Mouse (Mus musculus): Measurements from ENCODE around the gene Mettl7a1.
"Not testable (repeated sequence)": the region's sequence is repeated elsewhere in the genome, so short reads cannot be mapped to it uniquely, and the experiment has no call there.

The Mettl7a1 gene

DNA sequence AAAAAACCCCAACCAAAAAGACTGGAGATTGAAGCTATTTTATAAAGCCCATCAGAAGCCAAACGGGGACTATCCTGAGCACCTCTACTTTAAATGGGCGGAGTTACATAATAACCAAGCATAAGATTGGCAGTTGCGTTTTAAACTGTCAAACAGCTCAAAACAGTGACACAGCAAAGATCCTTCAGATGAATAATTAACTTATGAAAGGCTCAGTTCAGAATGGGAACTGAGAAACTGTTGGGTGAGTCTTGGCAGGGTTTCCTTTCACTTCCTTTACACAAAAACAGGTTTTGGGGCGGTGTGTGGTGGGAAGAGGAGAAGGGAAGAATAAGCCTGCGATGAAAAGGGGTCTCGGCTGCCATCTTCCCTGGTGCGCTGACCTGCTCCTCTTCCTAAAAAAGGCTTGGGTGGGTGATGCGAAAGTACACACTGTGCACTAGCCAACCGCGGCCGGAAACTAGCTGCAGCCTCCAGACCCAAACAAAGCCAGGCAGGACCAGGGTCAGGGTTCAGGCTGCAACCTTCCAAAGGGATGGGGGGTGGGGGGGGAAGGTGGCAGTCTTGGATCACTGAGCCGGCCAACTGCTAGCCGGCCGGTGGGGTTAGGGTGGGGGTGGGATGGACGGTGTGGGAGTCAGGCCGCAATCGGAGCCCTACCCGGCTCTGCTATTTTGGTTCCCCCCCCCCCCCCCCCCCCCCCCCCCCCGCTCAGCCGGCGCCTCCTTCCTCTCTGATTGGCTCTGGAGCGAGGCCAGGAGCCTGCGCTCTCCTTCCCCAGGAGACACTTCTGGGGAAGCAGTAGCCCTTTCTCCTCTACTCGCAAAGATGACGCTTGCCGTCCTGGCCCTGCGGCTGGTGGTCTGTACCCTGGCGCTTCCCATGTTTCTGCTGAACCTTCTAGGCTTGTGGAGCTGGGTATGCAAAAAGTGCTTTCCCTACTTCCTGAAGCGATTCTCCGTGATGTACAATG is at the start of gene Mettl7a1:
TSS of gene Mettl7a1 (plus strand) at position 122 of the 973 bp plus-strand sequence.
- peak; percentile 70 for DNase-seq (ENCODE audit: low read depth, low spot score)

- no peak for DNase-seq (ENCODE audit: low read depth, low spot score)
These were observed 47.6 kb upstream of the Mettl7a1 start for GRCm38 (mm10) chr15:100256386-100256785.

DNA sequence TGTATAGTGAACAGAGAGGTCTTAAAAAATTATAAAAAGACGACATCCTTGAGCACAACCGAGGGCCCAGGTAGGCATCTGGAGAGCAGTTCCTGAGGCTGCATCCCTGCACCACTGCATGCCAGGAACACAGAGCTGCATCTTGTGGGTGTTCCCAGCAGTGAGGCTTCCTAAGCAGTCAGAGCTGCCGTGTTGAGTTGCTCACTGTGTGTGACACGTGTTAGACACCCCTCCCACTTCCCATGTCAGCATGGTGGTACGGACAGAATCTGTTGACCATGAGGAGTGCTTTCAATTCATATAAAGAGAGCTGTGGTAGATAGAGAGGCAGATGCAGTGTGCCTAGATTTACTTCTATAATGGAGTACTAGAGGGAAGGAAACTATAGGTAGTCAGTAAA is 46.6 kb upstream of the Mettl7a1 start:
- no peak for DNase-seq (ENCODE audit: low read depth, low spot score)

GRCm38 (mm10) chr15:100258646-100259425 is 45.1 kb upstream of the Mettl7a1 start:
- DNase-seq (ENCODE audit: low read depth, low spot score): no peak

DNA sequence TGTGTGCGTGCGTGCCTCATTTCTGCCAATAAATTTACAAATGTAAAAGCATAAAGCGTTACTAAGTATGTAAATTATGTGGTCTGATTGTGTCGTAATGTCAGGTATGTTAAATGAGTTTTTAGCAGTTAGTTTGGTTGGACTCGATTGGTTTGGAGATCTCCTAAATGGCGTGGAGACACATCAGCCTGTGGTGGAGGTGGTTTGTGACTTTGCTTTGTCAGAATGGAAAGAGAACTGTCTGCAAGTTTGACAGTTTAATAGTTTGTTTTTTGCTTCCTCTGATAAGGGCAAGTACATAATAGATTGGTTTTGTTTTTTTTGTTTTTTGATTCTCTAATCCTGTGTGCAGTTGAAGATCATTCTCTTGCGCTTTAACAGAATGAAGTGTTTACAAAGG is 43.6 kb upstream of the Mettl7a1 start:
- not testable (repeated sequence) for DNase-seq (ENCODE audit: low read depth, low spot score)

GRCm38 (mm10) chr15:100263246-100263905 is 40.6 kb upstream of the Mettl7a1 start:
- DNase-seq (ENCODE audit: low read depth, low spot score): peak; percentile 36

GRCm38 (mm10) chr15:100265586-100266325 is 38.2 kb upstream of the Mettl7a1 start:
- no peak for DNase-seq (ENCODE audit: low read depth, low spot score)

DNA sequence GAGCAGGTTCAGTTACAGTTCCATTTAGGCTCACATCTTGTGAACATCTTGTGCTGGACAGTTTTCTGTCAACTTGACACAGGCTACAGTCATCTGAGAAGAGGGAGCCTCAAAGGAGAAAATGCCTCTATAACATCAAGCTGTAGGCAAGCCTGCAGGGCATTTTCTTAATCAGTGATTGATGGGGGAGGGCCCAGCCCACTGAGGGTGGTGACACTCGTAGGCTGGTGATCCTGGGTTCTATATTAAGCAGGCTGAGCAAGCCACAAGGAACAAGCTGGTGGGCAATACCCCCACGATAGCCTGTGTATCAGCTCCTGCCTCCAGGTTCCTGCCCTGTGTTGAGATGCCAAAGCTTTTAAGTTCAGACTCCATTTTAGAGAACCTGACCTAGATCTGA is 35.0 kb upstream of the Mettl7a1 start:
- no peak for DNase-seq (ENCODE audit: low read depth, low spot score)

DNA sequence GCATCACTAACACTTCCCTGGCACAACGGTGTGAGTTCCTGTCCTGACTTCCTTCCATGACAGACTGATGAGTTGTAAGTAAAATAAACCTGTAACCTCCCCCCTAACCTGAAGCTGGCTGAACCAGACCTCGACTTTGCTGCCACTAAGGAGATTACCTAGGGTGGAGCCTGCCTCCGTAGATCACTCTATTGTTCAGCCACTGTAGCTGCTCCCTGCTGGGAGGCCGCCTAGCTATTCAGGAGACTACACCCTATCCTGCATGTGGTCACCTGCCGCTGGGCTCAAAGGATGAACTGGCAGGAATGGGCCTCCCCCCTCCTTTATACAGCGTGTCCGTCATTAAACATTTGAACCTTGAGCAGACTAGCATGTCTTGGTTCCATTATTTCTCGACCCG is 34.2 kb upstream of the Mettl7a1 start:
- no peak for DNase-seq (ENCODE audit: low read depth, low spot score)

GRCm38 (mm10) chr15:100270609-100271008 is 33.3 kb upstream of the Mettl7a1 start:
- DNase-seq (ENCODE audit: low read depth, low spot score): not testable (repeated sequence)

GRCm38 (mm10) chr15:100271411-100271810 is 32.5 kb upstream of the Mettl7a1 start:
- DNase-seq (ENCODE audit: low read depth, low spot score): no peak

- DNase-seq (ENCODE audit: low read depth, low spot score): not testable (repeated sequence)
These were observed 30.1 kb upstream of the Mettl7a1 start for GRCm38 (mm10) chr15:100273791-100274308.

DNA sequence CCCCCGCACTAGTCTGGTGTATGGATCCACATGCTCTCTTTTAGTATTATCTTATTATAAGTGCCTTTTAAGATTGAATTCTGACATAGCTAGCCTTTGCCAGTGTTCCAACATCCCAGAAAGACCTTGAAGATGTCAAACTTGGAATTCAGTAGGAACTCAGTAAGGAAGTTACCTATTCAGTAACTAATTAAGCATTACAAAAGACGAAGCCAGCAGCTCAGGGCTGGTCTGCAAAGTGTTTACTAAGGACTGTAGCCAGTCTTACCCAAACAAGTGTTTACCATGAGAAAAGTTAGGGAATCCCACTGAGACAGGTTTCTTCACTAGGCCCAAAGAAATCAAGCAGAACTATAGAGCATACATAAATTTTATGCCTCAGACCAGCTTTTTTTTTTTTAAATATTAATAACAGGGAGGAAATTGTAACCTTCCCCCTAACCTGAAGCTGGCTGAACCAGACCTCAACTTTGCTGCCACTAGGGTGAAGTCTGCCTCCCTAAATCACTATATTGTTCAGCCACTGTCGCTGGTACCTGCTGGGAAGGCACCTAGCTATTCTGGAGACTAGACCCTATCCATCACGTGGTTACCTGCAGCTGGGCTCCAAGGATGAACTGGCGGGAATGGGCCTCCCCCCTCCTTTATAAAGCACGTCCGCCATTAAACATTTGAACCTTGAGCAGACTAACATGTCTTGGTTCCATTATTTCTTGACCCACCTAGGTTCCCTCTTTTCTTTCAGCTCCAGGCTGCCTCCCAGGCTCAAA is 29.0 kb upstream of the Mettl7a1 start:
- DNase-seq (ENCODE audit: low read depth, low spot score): no peak

DNA sequence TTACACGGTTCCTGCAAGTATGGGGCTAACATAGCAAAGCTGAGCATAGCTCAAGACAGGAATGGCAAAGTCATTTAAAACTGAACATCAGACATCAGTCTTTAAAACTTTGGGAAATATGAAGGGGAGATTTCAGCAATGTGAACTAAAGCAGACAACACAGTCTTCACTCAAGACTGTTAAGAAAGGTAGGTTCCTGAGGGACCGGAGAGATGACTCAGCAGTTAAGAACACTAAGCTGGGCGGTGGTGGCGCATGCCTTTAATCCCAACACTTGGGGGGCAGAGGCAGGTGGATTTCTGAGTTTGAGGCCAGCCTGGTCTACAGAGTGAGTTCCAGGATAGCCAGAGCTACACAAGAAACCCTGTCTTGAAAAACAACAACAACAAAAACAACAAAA is 27.5 kb upstream of the Mettl7a1 start:
- no peak for DNase-seq (ENCODE audit: low read depth, low spot score)

- no peak for DNase-seq (ENCODE audit: low read depth, low spot score)
These were observed 26.4 kb upstream of the Mettl7a1 start for GRCm38 (mm10) chr15:100277586-100277985.

DNA sequence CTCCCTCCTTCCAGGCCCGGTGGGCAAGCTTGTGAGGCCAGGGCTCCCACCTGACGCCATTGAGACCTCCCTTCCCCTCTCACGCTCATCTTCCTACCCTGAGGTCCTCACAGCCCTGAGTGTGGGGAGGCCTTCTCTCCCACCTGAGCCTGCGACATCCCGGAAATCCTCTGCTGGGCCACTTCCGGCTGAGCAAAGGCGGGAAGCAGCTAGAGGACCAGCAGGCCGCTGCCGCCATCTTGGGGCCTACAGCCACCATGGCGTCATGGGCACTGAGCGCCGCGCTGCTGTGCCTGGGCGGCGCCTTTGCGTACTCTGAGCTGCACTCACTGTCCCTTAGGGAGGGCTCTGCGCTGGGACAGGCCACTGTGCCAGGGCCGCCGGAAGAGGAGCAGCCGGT is 23.3 kb upstream of the Mettl7a1 start, which contains the start of gene Tmprss12:
TSS of gene Tmprss12 (plus strand) at position 212 of the 400 bp plus-strand sequence.
- DNase-seq (ENCODE audit: low read depth, low spot score): no peak

DNA sequence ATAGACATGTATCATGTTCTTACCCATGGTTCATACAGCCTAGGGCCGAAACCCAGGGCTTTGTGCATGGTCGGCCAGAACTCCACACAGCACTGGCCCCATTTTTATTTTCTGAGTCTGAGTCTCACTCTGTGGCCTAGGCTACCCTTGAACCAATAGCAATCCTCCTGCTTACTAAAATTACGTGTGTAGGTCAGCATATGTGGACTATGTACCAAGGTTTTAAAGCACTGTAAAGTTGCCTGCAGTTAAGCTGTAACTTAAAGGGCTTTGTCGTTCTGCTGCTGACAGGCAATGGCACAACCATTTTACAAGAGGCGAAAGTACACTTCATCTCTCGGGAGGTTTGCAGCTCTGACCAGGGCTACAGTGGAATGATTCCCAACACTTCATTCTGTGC is 15.0 kb upstream of the Mettl7a1 start:
- DNase-seq (ENCODE audit: low read depth, low spot score): no peak

GRCm38 (mm10) chr15:100290858-100291257 is 13.1 kb upstream of the Mettl7a1 start:
- DNase-seq (ENCODE audit: low read depth, low spot score): no peak

GRCm38 (mm10) chr15:100292326-100292725 is 11.6 kb upstream of the Mettl7a1 start:
- no peak for DNase-seq (ENCODE audit: low read depth, low spot score)

GRCm38 (mm10) chr15:100297856-100298255 is 6.1 kb upstream of the Mettl7a1 start:
- DNase-seq (ENCODE audit: low read depth, low spot score): no peak
